11 mouse cellular contexts compared by ENCODE assay signal in the genomic region with DNA sequence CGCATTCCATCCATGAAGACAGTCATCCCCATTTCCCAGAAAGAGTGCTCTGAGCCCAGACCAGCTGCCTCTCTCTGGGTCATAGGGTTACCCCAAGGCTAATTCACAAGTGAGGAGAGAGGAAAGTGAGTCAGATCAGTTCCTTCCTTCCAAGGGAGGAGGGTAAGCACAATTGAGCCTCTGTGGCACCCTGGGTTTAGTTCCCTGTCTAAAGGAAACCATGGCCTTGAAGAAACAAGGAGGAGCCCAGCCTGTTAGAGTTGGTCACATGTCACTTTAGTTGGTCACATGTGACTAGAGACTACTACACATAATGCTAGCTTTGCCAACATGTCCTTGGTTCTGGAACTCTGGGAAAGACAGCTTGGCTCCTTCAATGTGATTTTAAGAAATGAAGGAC. TPM values are rescaled to one million over a fixed set of nuclear protein-coding genes. Genes with fewer than 3 reads are reported as not detected.
A peak's percentile ranks its signal among the peaks of the same experiment; 100 is the strongest.
DNase-seq lines count a peak whose midpoint lies in the region; ATAC-seq lines count a peak whose summit lies in the region.
"Had no signal": no experiment of that assay in that cellular context is flagged by ENCODE, and none has a peak within 500 bp of the region (broad histone marks: within the 10 kb centered on the region; RNA-seq: fewer than 3 reads in every experiment).

No protein-coding gene starts in this region.

- no peak overlapping the region for H3K4me3 ChIP-seq in lung, embryonic 16.5 days (ENCODE audit: low read length)
- H3K4me3 ChIP-seq in intestine, embryonic 15.5 days (replicated peaks) = no peak overlapping the region
- H3K4me3 ChIP-seq: forebrain, embryonic 15.5 days had no signal

- H3K9ac ChIP-seq in lung, embryonic 16.5 days (ENCODE audit: low read length) = no peak overlapping the region
- H3K9ac ChIP-seq in intestine, embryonic 15.5 days = no peak overlapping the region
- H3K9ac ChIP-seq: forebrain, embryonic 15.5 days had no signal

- peaks cover 29% of the 10 kb centered on the region for H3K4me1 ChIP-seq in lung, embryonic 16.5 days (replicated peaks; ENCODE audit: control insufficient read depth, insufficient read depth, low read length)
- H3K4me1 ChIP-seq in intestine, embryonic 15.5 days (replicated peaks) = peaks cover 38% of the 10 kb centered on the region

- no peak for ATAC-seq in lung, embryonic 16.5 days (ENCODE audit: low read depth)
- ATAC-seq in intestine, embryonic 15.5 days = no peak
- ATAC-seq in monocyte, adult 5-6 weeks (replicated peaks; ENCODE audit: insufficient number of reproducible peaks, low FRiP score, low TSS enrichment, poor library complexity, severe bottlenecking) = peak; percentile 32

- H3K36me3 ChIP-seq in lung, embryonic 16.5 days (ENCODE audit: control insufficient read depth, insufficient read depth, low read length) = no peaks in the 10 kb centered on the region
- H3K36me3 ChIP-seq in intestine, embryonic 15.5 days = no peaks in the 10 kb centered on the region
- H3K36me3 ChIP-seq: forebrain, embryonic 15.5 days had no signal

- intact Hi-C loops in heart, postnatal 36 days (cut with DNase I) = no loop called here

- H3K27me3 ChIP-seq in lung, embryonic 16.5 days (ENCODE audit: control insufficient read depth, insufficient read depth, low read depth, low read length) = no peaks in the 10 kb centered on the region
- no peaks in the 10 kb centered on the region for H3K27me3 ChIP-seq in intestine, embryonic 15.5 days (replicated peaks)
- H3K27me3 ChIP-seq: forebrain, embryonic 15.5 days had no signal

- WGBS in lung, embryonic 16.5 days = 79% methylated on average over 1 of the region's 1 CpGs
- 84% methylated on average over 1 of the region's 1 CpGs for WGBS in intestine, embryonic 15.5 days

- H3K4me2 ChIP-seq in lung, embryonic 16.5 days (ENCODE audit: low read depth, low read length) = no peak overlapping the region
- H3K4me2 ChIP-seq in intestine, embryonic 15.5 days (replicated peaks) = no peak overlapping the region
- H3K4me2 ChIP-seq: forebrain, embryonic 15.5 days had no signal

- DNase-seq in heart, adult 8-10 months (ENCODE audit: low spot score) = peak; percentile 41
- DNase-seq in heart, postnatal 36 days = no peak
- DNase-seq in lung, postnatal 10 days = no peak
- no peak for DNase-seq in B cell, adult 2 months
- DNase-seq in layer of hippocampus, postnatal 36 days = no peak
- DNase-seq: cerebellum, adult 8-10 months had no signal

- no peaks in the 10 kb centered on the region for H3K9me3 ChIP-seq in lung, embryonic 16.5 days (ENCODE audit: control insufficient read depth, low read length)
- H3K9me3 ChIP-seq in intestine, embryonic 15.5 days = no peaks in the 10 kb centered on the region
- H3K9me3 ChIP-seq: forebrain, embryonic 15.5 days; megakaryocyte, embryonic 14.5 days had no signal

- H3K27ac ChIP-seq in lung, embryonic 16.5 days (ENCODE audit: low read length) = peak overlapping the region; percentile 73
- peak overlapping the region; percentile 19; the same call in 1 of the 2 replicates for H3K27ac ChIP-seq in intestine, embryonic 15.5 days
- H3K27ac ChIP-seq: forebrain, embryonic 15.5 days had no signal

RNA-seq across cellular contexts. Expression of a gene that starts 14.5 kb away (rescaled TPM):
- total RNA-seq in heart, adult 8-10 months (2022) = 10 to 100 TPM; 11.9 to 16.5 (median 14.3) TPM
- total RNA-seq in heart, postnatal 36 days (2021) = 10 to 100 TPM; 16.0 to 16.9 TPM
- 10.4 and 11.8 TPM in 2 replicates for polyA plus RNA-seq in lung, embryonic 16.5 days (2015; fragmentation: Nextera tagmentation; extraction: Ambion mirVana)
- polyA plus RNA-seq in intestine, embryonic 15.5 days (2015; fragmentation: Nextera tagmentation; extraction: Ambion mirVana) = 8.9 and 11.2 TPM in 2 replicates
- not detected in 3 replicates for total RNA-seq in monocyte, adult 5-6 weeks (2017)
- total RNA-seq in layer of hippocampus, postnatal 36 days (2021) = 1 to 10 TPM; 4.3 to 4.6 TPM

RNA-seq across cellular contexts. Expression of a gene that starts 45.3 kb away (rescaled TPM):
- not detected for total RNA-seq in heart, adult 8-10 months (2022)
- not detected for total RNA-seq in heart, postnatal 36 days (2021)
- polyA plus RNA-seq in lung, embryonic 16.5 days (2015; fragmentation: Nextera tagmentation; extraction: Ambion mirVana) = 0.65 and 1.2 TPM in 2 replicates
- 0.82 and 1.9 TPM in 2 replicates for polyA plus RNA-seq in intestine, embryonic 15.5 days (2015; fragmentation: Nextera tagmentation; extraction: Ambion mirVana)
- 1.8 TPM in 1 of 3 replicates, not detected in the others for total RNA-seq in monocyte, adult 5-6 weeks (2017)
- total RNA-seq in layer of hippocampus, postnatal 36 days (2021) = not detected

RNA-seq across cellular contexts. Expression of a gene that starts 46.0 kb away (rescaled TPM):
- total RNA-seq in heart, adult 8-10 months (2022) = 10 to 100 TPM; 34.0 to 45.4 (median 39.7) TPM
- total RNA-seq in heart, postnatal 36 days (2021) = 10 to 100 TPM; 47.2 to 52.6 TPM
- polyA plus RNA-seq in lung, embryonic 16.5 days (2015; fragmentation: Nextera tagmentation; extraction: Ambion mirVana) = 212 and 220 TPM in 2 replicates
- 153 and 154 TPM in 2 replicates for polyA plus RNA-seq in intestine, embryonic 15.5 days (2015; fragmentation: Nextera tagmentation; extraction: Ambion mirVana)
- total RNA-seq in monocyte, adult 5-6 weeks (2017) = 339 to 489 TPM (median 412 TPM) in 3 replicates
- total RNA-seq in layer of hippocampus, postnatal 36 days (2021) = 100 to 1,000 TPM; 143 to 166 TPM

RNA-seq across cellular contexts. Expression of a gene that starts 55.5 kb away (rescaled TPM):
- total RNA-seq in heart, adult 8-10 months (2022) = 10 to 100 TPM; 62.8 to 91.0 (median 81.6) TPM
- total RNA-seq in heart, postnatal 36 days (2021) = 10 to 100 TPM; 66.0 to 80.3 TPM
- 4.5 and 5.4 TPM in 2 replicates for polyA plus RNA-seq in lung, embryonic 16.5 days (2015; fragmentation: Nextera tagmentation; extraction: Ambion mirVana)
- polyA plus RNA-seq in intestine, embryonic 15.5 days (2015; fragmentation: Nextera tagmentation; extraction: Ambion mirVana) = 8.4 and 16.0 TPM in 2 replicates
- total RNA-seq in monocyte, adult 5-6 weeks (2017) = not detected in 3 replicates
- total RNA-seq in layer of hippocampus, postnatal 36 days (2021) = 10 to 100 TPM; 53.9 to 60.6 TPM
